Mouse (Mus musculus): ENCODE measurements at regions not wholly inside any gene's neighbourhood (a gene's known extent, or its start where the extent isn't known, plus 50 kb on each side); places are given as distances from the start of the nearest gene placed in this dataset.
"Not testable (repeated sequence)": the region's sequence is repeated elsewhere in the genome, so short reads cannot be mapped to it uniquely, and the experiment has no call there.

GRCm38 (mm10) chr9:31653788-31654187, 189.5 kb upstream of the Tmem45b start:
- DNase-seq (ENCODE audit: low spot score), result no peak

- DNase-seq (ENCODE audit: low spot score), result no peak
These were observed 186.3 kb upstream of the Tmem45b start for GRCm38 (mm10) chr9:31650362-31651130.

GRCm38 (mm10) chr9:31649073-31649472, 184.8 kb upstream of the Tmem45b start:
- no peak for DNase-seq (ENCODE audit: low spot score)

- DNase-seq (ENCODE audit: low spot score), result no peak
These were observed 184.3 kb upstream of the Tmem45b start for GRCm38 (mm10) chr9:31648551-31648950.

GRCm38 (mm10) chr9:31645114-31645513, 180.9 kb upstream of the Tmem45b start:
- DNase-seq (ENCODE audit: low spot score), result no peak

GRCm38 (mm10) chr9:31644106-31644505, 179.8 kb upstream of the Tmem45b start:
- no peak for DNase-seq (ENCODE audit: low spot score)

GRCm38 (mm10) chr9:31642169-31642568, 177.9 kb upstream of the Tmem45b start:
- no peak for DNase-seq (ENCODE audit: low spot score)

- no peak for DNase-seq (ENCODE audit: low spot score)
These were observed 164.0 kb upstream of the Tmem45b start for GRCm38 (mm10) chr9:31628291-31628690.

- not testable (repeated sequence) for DNase-seq (ENCODE audit: low spot score)
These were observed 157.3 kb upstream of the Tmem45b start for GRCm38 (mm10) chr9:31621553-31621952.

- DNase-seq (ENCODE audit: low spot score), result no peak
These were observed 155.1 kb upstream of the Tmem45b start for GRCm38 (mm10) chr9:31619344-31619743.

- DNase-seq (ENCODE audit: low spot score), result no peak
These were observed 150.1 kb upstream of the Tmem45b start for GRCm38 (mm10) chr9:31614250-31614945.

GRCm38 (mm10) chr9:31611036-31611695, 146.9 kb upstream of the Tmem45b start:
- no peak for DNase-seq (ENCODE audit: low spot score)

- DNase-seq (ENCODE audit: low spot score), result no peak
These were observed 146.4 kb upstream of the Tmem45b start for GRCm38 (mm10) chr9:31610631-31611030.

GRCm38 (mm10) chr9:31610212-31610611, 145.9 kb upstream of the Tmem45b start:
- DNase-seq (ENCODE audit: low spot score), result no peak

- no peak for DNase-seq (ENCODE audit: low spot score)
These were observed 145.5 kb upstream of the Tmem45b start for GRCm38 (mm10) chr9:31609731-31610130.

GRCm38 (mm10) chr9:31608084-31608870, 144.0 kb upstream of the Tmem45b start:
- no peak for DNase-seq (ENCODE audit: low spot score)

GRCm38 (mm10) chr9:31606936-31607335, 142.7 kb upstream of the Tmem45b start:
- DNase-seq (ENCODE audit: low spot score), result no peak

GRCm38 (mm10) chr9:31604497-31605090, 140.3 kb upstream of the Tmem45b start:
- no peak for DNase-seq (ENCODE audit: low spot score)

- no peak for DNase-seq (ENCODE audit: low spot score)
These were observed 138.4 kb upstream of the Tmem45b start for GRCm38 (mm10) chr9:31602707-31603106.

- DNase-seq (ENCODE audit: low spot score), result no peak
These were observed 130.8 kb upstream of the Tmem45b start for GRCm38 (mm10) chr9:31595096-31595495.

GRCm38 (mm10) chr9:31587671-31588070, 123.4 kb upstream of the Tmem45b start:
- DNase-seq (ENCODE audit: low spot score), result no peak

GRCm38 (mm10) chr9:31583983-31584382, 119.7 kb upstream of the Tmem45b start:
- DNase-seq (ENCODE audit: low spot score), result no peak

All from T-cell, adult 2 months (primary cell).